Mouse (Mus musculus) kidney, adult 18-20 months (tissue): Measurements from ENCODE around the gene D11Wsu47e.

Source experiments
- DNase-seq: peaks from one replicate; pipeline ENCODE4 v3.0.0; 2021

The D11Wsu47e gene

GRCm38 (mm10) chr11:113708629-113709213, 24.5 kb downstream of the D11Wsu47e start:
- DNase-seq: no peak

DNA sequence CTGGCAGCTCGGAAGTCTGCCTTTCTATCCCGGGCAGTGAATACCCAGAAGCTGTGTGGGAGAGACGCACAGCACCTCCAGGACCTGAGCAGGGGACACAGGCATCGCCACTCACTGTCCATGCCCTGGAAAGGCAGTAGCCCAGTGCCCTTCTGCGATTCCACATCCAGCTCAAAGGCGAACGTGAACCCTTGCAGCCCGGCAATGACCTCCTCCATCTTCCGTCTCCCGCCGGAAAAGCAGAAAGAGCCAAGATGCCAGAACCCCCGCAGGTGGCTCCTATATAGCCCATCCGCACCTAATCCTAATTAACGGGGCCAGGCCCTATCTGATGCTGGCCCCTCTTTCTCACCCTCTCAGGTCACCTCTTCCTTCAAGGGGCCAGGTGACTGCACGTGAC, 25.1 kb downstream of the D11Wsu47e start:
- DNase-seq: no peak

DNA sequence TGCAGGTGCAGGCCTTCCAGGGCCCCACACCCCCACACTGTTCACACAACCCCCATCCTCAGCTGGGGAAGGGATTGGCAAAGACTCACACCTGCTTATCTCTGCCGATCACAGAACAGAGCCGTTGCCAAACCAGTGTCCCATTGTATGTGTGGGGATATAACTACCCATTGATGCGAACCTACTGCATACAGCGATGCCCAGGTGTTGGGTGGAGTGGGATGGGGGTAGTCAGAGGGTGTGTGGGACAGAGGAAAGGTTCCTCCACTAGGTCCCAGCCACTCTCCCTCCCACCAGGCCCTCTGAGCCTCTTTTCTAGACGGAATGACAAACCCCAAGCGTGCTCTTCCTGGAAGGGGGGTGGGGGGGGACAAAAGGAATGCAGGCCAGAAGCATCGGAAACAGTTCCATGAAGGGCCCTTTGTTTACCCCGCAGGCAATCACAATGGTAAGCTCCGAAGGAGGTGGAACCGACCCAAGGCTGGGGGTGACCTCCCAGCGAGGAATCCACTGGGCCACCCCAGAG, 25.6 kb downstream of the D11Wsu47e start, which contains the start of gene Cpsf4l:
Gene Cpsf4l, minus strand, starts transcription at position 287 of the 526 bp plus-strand sequence.
- DNase-seq: peak; percentile 23

- no peak for DNase-seq
Measured at GRCm38 (mm10) chr11:113710257-113710777, 26.1 kb downstream of the D11Wsu47e start.

DNA sequence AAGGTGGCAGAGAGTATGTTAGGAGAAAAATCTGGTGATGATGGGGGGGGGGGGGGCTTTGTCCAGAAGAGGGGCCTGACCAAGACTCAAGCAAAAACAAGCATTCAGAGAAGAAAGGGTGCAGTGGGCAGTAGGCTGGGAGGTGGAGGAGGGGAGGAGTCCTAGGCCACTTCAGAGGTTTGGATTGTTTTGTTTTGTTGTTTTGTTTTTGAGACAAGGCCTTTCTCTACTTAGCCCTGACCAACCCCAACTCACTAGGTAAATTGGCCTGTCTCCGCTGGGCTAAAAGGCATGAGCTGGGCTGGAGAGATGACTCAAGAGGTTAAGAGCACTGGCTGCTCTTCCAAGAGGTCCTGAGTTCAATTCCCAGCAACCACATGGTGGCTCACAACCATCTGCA, 26.8 kb downstream of the D11Wsu47e start:
- DNase-seq: no peak

DNA sequence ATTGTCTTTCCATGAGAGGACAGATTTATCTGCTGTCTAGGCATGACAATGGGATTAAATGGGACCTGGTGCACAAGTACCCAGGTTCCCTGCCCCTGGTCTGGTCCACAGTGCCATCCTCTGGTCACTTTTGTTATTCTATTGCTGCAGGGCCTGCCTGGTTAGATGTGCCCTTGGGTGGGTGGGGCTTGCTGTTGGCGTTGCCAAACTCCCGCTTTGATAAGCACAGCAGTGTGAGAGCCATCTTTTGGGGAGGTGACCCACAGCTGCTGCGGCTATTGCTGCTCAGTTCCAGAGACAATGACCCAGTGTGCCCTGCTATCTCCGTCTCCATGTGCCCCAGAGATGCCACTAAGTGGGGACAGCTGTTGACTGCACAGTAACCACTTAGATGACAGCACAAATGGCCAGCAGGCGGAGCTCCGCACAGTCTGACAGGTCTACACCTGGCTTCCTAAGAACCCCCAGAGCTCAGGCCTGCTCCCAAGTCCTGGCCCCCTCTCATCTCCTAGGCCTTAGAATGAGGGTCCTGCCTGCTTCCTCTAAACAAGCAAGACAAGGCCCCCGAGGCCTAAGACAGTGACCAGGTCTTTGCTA, 31.0 kb downstream of the D11Wsu47e start:
- DNase-seq: no peak

GRCm38 (mm10) chr11:113716132-113716531, 31.9 kb downstream of the D11Wsu47e start:
- DNase-seq: no peak

DNA sequence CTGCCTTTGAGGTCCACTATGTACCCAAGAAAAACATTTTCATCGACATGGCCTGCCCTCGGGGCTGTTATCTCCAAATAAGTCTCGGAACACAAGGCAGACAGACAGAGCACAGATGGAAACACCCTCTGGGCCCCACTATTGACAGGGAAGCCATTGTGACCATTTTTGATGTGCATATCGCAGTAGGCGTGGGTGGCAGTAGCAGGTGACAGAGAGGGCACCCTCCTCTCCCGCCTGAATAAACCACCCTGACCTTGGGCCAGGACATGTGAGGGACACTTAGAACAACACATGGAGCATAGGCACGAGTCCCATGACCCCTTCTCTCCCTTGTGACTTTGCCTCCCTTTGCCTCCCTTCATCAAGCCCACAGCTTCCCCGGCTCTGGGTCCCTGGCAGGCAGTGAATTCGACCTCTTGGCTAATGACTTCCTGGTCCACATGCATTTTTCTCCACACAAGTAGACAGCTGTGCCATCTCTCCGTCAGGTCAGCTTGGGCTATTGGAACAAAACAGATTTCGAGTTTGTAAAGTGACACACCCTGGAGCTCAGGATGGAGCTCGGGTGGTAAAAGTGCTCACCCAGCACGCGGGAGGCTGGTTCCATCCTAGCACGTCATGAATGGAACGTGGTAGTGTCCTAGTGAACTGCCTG, 33.7 kb downstream of the D11Wsu47e start:
- no peak for DNase-seq

GRCm38 (mm10) chr11:113722405-113723090, 38.3 kb downstream of the D11Wsu47e start:
- DNase-seq: no peak

- DNase-seq: no peak
Measured at GRCm38 (mm10) chr11:113725235-113726048, 41.2 kb downstream of the D11Wsu47e start.

- no peak for DNase-seq
Measured at GRCm38 (mm10) chr11:113726994-113727888, 43.0 kb downstream of the D11Wsu47e start.

DNA sequence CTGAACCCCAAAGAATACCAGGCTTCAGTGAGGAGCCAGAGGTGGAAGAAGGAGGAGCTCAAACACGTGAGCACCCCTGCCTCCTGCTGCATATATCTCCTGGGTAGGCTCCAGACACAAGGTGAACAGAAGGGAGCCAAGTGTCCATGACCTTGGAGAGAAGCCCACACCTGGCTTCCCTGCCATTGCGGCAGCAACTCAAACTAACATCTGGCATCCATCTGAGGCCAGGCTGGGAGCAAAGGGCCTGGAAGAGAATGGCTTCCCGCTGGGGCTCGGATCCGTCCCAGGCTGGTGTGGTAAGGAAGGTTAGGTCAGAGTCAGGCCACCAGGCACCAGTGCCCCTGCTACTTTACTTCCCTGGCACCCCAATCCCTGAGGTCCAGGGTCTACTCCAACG, 43.8 kb downstream of the D11Wsu47e start:
- DNase-seq: no peak

DNA sequence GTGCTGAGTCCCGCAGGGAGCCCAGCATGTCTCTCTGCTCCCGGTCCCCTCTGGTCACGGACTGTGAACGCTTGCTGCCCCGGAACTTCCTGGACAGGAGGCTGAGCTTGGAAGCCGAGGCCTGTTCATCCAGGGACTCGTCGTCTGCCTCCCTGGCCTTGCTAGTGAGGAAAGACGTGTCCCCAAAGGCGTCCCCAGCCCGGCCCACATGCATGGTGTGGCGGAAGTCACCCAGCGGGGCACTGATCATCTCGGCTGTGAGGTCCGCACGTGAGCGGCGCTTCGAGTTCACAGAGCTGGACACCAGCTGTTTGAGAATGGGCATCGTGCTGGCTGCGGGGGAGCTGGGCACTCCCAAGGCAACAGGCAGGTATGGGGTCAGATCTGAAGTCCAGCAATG, 45.0 kb downstream of the D11Wsu47e start:
- no peak for DNase-seq

GRCm38 (mm10) chr11:113729917-113730316, 45.7 kb downstream of the D11Wsu47e start:
- no peak for DNase-seq

DNA sequence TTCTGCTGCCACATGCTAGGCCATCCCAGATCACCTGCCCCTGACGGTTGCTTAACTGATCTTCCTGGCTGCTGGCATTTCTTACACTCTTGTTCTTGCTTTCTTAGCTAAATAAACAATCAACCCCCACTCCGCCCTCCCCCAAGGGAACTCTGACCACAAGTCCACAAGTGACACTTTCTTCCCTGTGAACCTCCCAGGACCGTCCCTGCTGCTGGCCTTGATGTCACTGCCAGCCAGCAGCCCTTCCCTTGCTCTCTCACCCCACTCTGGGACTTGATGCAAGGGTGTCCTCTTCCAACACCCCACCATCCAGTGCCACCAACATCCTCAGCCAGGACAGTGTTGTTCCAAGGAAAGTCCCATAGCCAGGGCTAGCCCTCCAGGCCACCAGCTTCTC, 46.7 kb downstream of the D11Wsu47e start:
- DNase-seq: no peak

GRCm38 (mm10) chr11:113731945-113732612, 47.9 kb downstream of the D11Wsu47e start:
- no peak for DNase-seq

DNA sequence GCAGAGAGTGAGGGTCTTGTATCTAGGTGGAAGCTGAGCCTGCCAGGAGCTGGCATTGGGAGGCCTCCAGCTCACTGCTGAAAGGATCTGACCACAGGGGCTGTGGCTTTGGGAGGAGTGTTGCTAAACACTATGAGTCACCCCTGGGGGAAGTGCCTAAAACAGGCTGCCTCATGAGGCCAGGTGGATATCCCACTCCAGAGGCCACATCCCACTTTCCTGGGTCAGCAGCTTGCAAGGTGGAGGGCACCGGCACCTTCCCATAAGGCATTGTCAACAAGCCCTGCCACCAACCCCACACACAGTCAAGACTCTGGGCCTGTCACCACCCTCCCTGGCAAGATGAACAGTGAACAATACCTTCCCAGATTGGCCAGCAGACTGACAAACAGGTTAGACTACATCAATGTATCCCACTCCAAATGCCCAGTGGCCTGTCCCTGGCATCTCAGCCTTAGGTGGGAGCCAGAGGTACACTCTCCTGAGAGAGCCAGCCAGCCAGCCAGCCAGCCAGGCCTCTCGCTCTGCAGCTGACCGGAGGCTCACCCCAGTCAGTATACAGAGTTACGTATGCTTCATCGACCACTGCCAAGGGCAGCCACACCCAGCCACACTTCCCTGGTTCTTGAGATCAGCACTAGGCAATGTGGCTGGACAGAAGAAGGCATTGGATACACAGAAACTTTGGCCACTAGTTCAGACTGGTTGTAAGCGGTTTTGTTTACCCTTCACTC, 49.6 kb downstream of the D11Wsu47e start:
- DNase-seq: no peak

DNA sequence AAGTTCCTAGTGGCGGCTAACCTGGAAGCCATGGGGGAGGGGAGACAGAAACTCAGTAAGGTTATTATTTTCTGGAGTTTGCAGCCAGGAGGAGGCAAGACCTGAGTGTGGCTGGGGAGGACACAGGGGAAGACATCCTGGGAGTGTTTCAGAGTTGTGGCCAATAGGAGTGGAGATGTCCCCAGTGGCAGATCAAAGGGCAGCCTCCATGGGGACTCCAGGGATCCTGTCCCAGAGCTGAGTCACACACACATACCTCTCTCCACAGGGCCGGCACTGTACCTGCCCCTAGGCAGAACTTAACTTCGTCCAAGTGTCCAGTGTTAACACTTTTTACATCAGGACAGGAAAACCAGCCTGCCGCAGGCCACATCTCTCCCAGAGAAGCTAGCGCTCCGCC, 50.9 kb downstream of the D11Wsu47e start:
- DNase-seq: no peak

DNA sequence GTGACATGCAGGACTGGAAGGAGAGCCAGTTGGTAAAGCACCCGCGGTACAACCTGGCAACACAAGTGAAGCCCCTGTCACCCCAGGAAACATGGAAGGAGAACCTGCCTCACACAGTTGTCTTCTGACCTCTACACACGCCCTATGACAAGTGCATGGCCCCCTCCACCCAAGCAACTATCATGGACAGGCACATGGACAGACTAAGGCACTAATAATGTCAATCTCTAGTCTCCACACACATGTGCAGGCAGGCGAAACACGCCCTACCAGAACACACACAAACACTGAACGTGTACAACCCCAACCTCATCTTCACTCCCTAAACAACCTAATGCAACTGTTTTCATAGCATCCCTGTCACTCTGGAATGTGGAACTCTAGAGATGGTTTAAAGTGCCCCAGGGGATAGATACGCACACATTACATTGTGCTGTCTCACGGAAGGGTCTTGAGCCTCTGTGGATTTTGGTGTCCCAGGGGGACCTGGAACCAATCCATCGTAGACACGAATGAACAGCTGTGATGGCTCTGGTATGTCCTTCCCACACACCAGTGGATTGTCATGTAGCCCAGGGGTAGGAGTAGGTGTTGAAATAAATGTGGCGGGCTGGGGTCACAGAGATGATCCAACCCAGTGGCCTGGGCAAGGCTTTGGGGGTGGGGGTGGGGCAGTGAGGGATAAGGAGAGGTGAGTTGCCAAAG, 52.8 kb downstream of the D11Wsu47e start:
- no peak for DNase-seq

GRCm38 (mm10) chr11:113737553-113737854, 53.3 kb downstream of the D11Wsu47e start:
- DNase-seq: no peak
